Mouse (Mus musculus): Measurements from ENCODE around the gene Gm49383. TPM values are rescaled to one million over a fixed set of nuclear protein-coding genes. Genes with fewer than 3 reads are reported as not detected.
A peak's percentile ranks its signal among the peaks of the same experiment; 100 is the strongest.

The Gm49383 gene
- total and polyA plus RNA-seq, 3 experiments, result 1.00 to 3.1 (median 2.2) TPM

DNA sequence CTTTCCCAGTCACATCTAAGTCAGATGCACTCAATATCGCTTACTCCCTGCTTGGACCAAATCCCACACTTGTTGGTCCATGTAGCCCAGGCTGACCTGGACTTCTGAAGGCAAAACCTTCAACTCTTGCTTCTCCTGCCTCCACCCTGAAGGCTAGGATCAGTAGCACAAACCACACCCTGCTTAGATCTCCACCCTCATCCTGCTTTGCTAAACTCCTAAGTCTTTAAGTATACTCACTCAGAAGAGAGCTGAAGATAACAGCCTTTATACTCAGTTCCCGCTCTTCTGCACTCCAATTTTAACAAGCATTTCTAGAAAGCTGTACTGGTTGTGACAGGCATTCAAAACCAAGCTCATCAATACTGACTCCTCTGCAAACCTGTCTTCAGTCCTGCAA, 39.8 kb downstream of the Gm49383 start:
- Histone ChIP-seq H3K27ac (no peak overlapping the region), H3K79me2 (replicated peaks; ENCODE audit: control insufficient read depth, insufficient read depth, low read length) (no peaks in the 10 kb centered on the region), H3K9ac (ENCODE audit: low read depth, low read length) (no peak overlapping the region), H3K27me3 (ENCODE audit: control insufficient read depth, insufficient read depth, low read length) (no peaks in the 10 kb centered on the region), H3K4me1 (ENCODE audit: control insufficient read depth, insufficient read depth, low read length) (peaks cover 3% of the 10 kb centered on the region; the same call in 1 of the 2 replicates), H3K4me3 (no peak overlapping the region), H3K36me3 (ENCODE audit: control insufficient read depth, insufficient read depth, low read length) (peaks cover 16% of the 10 kb centered on the region)
- WGBS, result 96% methylated on average over 2 of the region's 2 CpGs
- TF ChIP-seq POLR2A (IDR thresholded peaks at IDR 0.05; ENCODE audit: insufficient read depth, low read depth, low read length) (0 out of 2 replicates have a peak, but pooled peaks have one; percentile 26), EP300 (IDR thresholded peaks at IDR 0.05; ENCODE audit: insufficient read depth, low read depth, low read length) (no peak)
- no peak for DNase-seq
- intact Hi-C loops (cut with DNase I), result no loop called here

DNA sequence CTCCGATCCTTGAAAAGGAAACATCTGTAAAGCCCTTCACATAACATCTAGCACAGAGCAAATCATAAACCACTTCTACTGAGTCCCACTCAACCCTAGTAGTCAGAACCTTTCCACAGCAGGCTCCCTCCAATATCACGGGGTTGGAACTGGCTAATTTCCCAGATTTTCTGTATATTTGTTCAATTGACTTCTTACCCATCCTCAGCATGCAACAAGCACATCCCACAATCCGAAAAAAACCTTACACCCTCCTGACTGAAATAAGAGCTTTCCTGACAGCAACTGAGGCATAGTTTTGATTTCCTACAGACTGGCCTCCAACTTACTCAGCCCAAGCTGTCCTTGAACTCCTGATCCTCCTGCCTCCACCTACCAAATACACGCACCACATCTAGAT, 40.5 kb downstream of the Gm49383 start:
- Histone ChIP-seq H3K4me3 (no peak overlapping the region), H3K27me3 (ENCODE audit: control insufficient read depth, insufficient read depth, low read length) (no peaks in the 10 kb centered on the region), H3K4me1 (ENCODE audit: control insufficient read depth, insufficient read depth, low read length) (peaks cover 3% of the 10 kb centered on the region; the same call in 1 of the 2 replicates), H3K79me2 (replicated peaks; ENCODE audit: control insufficient read depth, insufficient read depth, low read length) (no peaks in the 10 kb centered on the region), H3K27ac (no peak overlapping the region), H3K36me3 (ENCODE audit: control insufficient read depth, insufficient read depth, low read length) (peaks cover 16% of the 10 kb centered on the region), H3K9ac (ENCODE audit: low read depth, low read length) (no peak overlapping the region)
- WGBS, result 85% methylated on average over 4 of the region's 4 CpGs
- DNase-seq, result no peak
- TF ChIP-seq POLR2A (IDR thresholded peaks at IDR 0.05; ENCODE audit: insufficient read depth, low read depth, low read length), result no peak
- TF ChIP-seq CTCF (IDR thresholded peaks at IDR 0.05), result no peak
- TF ChIP-seq EP300 (IDR thresholded peaks at IDR 0.05; ENCODE audit: insufficient read depth, low read depth, low read length), result no peak
- intact Hi-C loops (cut with DNase I), result no loop called here

DNA sequence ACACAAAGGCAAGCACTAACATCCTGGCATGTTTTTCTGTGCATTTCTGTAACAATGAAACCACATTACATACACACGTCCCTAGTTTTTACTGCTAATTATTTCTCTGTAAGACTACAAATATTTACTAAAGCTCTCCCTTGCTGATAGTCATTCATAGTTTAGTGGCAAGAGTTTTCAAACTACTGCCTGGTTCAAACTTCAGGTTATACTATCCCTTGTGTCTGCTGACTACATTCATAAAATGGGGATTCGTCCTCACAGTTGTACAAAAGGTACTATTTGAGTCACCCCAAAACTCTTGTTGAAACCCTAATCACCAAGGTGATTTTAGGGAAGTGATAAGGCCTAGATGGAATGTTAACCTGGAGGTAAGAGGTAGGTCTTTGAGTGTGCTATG, 41.0 kb downstream of the Gm49383 start:
- H3K4me3 ChIP-seq, result no peak overlapping the region
- H3K36me3 ChIP-seq (ENCODE audit: control insufficient read depth, insufficient read depth, low read length), result peaks cover 16% of the 10 kb centered on the region
- WGBS, result 77% methylated on average over 2 of the region's 2 CpGs
- H3K27me3 ChIP-seq (ENCODE audit: control insufficient read depth, insufficient read depth, low read length), result no peaks in the 10 kb centered on the region
- peaks cover 3% of the 10 kb centered on the region; the same call in 1 of the 2 replicates for H3K4me1 ChIP-seq (ENCODE audit: control insufficient read depth, insufficient read depth, low read length)
- no peak for DNase-seq
- H3K9ac ChIP-seq (ENCODE audit: low read depth, low read length), result no peak overlapping the region
- intact Hi-C loops (cut with DNase I), result no loop called here
- TF ChIP-seq CTCF (IDR thresholded peaks at IDR 0.05) (no peak), POLR2A (IDR thresholded peaks at IDR 0.05; ENCODE audit: insufficient read depth, low read depth, low read length) (no peak), EP300 (IDR thresholded peaks at IDR 0.05; ENCODE audit: insufficient read depth, low read depth, low read length) (no peak)
- H3K27ac ChIP-seq, result no peak overlapping the region
- H3K79me2 ChIP-seq (replicated peaks; ENCODE audit: control insufficient read depth, insufficient read depth, low read length), result no peaks in the 10 kb centered on the region

GRCm38 (mm10) chr12:69150049-69150448, 46.9 kb downstream of the Gm49383 start:
- no peaks in the 10 kb centered on the region for H3K36me3 ChIP-seq (ENCODE audit: control insufficient read depth, insufficient read depth, low read length)
- intact Hi-C loops (cut with DNase I), result no loop called here
- H3K4me3 ChIP-seq, result no peak overlapping the region
- no peaks in the 10 kb centered on the region for H3K4me1 ChIP-seq (ENCODE audit: control insufficient read depth, insufficient read depth, low read length)
- H3K79me2 ChIP-seq (replicated peaks; ENCODE audit: control insufficient read depth, insufficient read depth, low read length), result no peaks in the 10 kb centered on the region
- H3K9ac ChIP-seq (ENCODE audit: low read depth, low read length), result no peak overlapping the region
- no peak overlapping the region for H3K27ac ChIP-seq
- 82% methylated on average over 13 of the region's 13 CpGs for WGBS
- no peak for TF ChIP-seq EP300 (IDR thresholded peaks at IDR 0.05; ENCODE audit: insufficient read depth, low read depth, low read length)
- TF ChIP-seq CTCF (IDR thresholded peaks at IDR 0.05), result no peak
- no peak for TF ChIP-seq POLR2A (IDR thresholded peaks at IDR 0.05; ENCODE audit: insufficient read depth, low read depth, low read length)
- no peak for DNase-seq
- no peaks in the 10 kb centered on the region for H3K27me3 ChIP-seq (ENCODE audit: control insufficient read depth, insufficient read depth, low read length)

- no peak overlapping the region for H3K4me3 ChIP-seq
- H3K27ac ChIP-seq, result peak overlapping the region; percentile 43
- TF ChIP-seq EP300 (IDR thresholded peaks at IDR 0.05; ENCODE audit: insufficient read depth, low read depth, low read length) (no peak), CTCF (IDR thresholded peaks at IDR 0.05) (no peak), POLR2A (IDR thresholded peaks at IDR 0.05; ENCODE audit: insufficient read depth, low read depth, low read length) (no peak)
- intact Hi-C loops (cut with DNase I), result no loop called here
- no peaks in the 10 kb centered on the region for H3K36me3 ChIP-seq (ENCODE audit: control insufficient read depth, insufficient read depth, low read length)
- H3K9ac ChIP-seq (ENCODE audit: low read depth, low read length), result no peak overlapping the region
- peak in 1 of 2 experiments; percentile 21 for DNase-seq
- H3K27me3 ChIP-seq (ENCODE audit: control insufficient read depth, insufficient read depth, low read length), result no peaks in the 10 kb centered on the region
- 65% methylated on average over 5 of the region's 5 CpGs for WGBS
- no peaks in the 10 kb centered on the region for H3K79me2 ChIP-seq (replicated peaks; ENCODE audit: control insufficient read depth, insufficient read depth, low read length)
- H3K4me1 ChIP-seq (ENCODE audit: control insufficient read depth, insufficient read depth, low read length), result no peaks in the 10 kb centered on the region
These were observed 49.7 kb downstream of the Gm49383 start for GRCm38 (mm10) chr12:69147166-69147735.

- no peak for DNase-seq
- intact Hi-C loops (cut with DNase I), result no loop called here
- Histone ChIP-seq H3K36me3 (ENCODE audit: control insufficient read depth, insufficient read depth, low read length) (no peaks in the 10 kb centered on the region), H3K27me3 (ENCODE audit: control insufficient read depth, insufficient read depth, low read length) (no peaks in the 10 kb centered on the region), H3K4me1 (ENCODE audit: control insufficient read depth, insufficient read depth, low read length) (no peaks in the 10 kb centered on the region), H3K9ac (ENCODE audit: low read depth, low read length) (no peak overlapping the region), H3K27ac (no peak overlapping the region), H3K4me3 (no peak overlapping the region), H3K79me2 (replicated peaks; ENCODE audit: control insufficient read depth, insufficient read depth, low read length) (no peaks in the 10 kb centered on the region)
- 90% methylated on average over 6 of the region's 6 CpGs for WGBS
- no peak for TF ChIP-seq EP300 (IDR thresholded peaks at IDR 0.05; ENCODE audit: insufficient read depth, low read depth, low read length)
- TF ChIP-seq POLR2A (IDR thresholded peaks at IDR 0.05; ENCODE audit: insufficient read depth, low read depth, low read length), result no peak
- TF ChIP-seq CTCF (IDR thresholded peaks at IDR 0.05), result no peak
These were observed 53.4 kb downstream of the Gm49383 start for GRCm38 (mm10) chr12:69143460-69143859.

Data from heart, adult 2 months (tissue).